Mouse (Mus musculus) forelimb bud, embryonic 11.5 days (tissue): ENCODE data around the gene Ccdc103.

Source experiments
- DNase-seq: peaks from one replicate; pipeline ENCODE4 v3.0.0-alpha.2; 2012; ENCODE audit warnings: low read depth, low spot score

The Ccdc103 gene

DNA sequence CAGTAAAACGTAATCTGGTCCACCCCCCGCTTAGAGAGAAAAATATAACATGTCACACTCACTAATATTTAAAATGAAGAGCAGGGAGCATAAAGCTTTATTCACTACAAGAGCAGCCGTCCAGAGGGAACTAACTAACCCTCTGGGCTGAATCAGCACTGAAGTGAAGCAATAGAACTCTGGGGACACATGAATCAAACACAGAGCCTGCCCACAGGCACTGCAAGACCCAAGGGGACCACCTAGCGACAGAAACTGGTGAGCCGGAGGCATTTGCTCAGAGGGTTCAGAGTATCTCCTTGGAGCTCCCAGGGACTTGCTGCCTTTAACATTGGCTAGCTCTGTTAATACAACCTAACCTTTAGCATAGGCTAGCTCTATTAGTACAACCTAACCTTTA lies 9.1 kb downstream of the Ccdc103 start:
- no peak for DNase-seq

GRCm38 (mm10) chr11:102893015-102893651 lies 12.1 kb downstream of the Ccdc103 start:
- peak; percentile 83 for DNase-seq

GRCm38 (mm10) chr11:102894716-102895115 lies 13.7 kb downstream of the Ccdc103 start:
- no peak for DNase-seq

DNA sequence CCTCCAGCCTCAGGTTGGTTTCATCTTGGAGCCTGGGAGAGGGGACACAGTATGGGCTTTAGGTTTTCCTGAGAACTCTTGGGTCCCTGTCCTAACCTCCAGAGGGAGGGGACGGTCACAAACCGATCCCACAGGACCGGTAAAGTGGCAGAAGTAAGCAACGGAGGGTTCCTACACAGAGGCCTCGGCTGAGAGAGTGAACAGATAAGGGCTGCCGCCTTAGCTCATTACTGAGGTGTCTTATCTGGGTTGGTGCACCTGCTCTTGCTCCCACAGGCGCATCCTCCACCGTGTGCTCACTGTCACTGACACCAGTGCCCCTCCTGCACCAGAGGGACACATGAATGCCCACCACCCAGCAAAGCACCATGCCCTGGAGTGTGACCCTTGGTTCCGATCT lies 14.8 kb downstream of the Ccdc103 start:
- DNase-seq = no peak

GRCm38 (mm10) chr11:102896641-102897040 lies 15.6 kb downstream of the Ccdc103 start:
- DNase-seq = no peak

DNA sequence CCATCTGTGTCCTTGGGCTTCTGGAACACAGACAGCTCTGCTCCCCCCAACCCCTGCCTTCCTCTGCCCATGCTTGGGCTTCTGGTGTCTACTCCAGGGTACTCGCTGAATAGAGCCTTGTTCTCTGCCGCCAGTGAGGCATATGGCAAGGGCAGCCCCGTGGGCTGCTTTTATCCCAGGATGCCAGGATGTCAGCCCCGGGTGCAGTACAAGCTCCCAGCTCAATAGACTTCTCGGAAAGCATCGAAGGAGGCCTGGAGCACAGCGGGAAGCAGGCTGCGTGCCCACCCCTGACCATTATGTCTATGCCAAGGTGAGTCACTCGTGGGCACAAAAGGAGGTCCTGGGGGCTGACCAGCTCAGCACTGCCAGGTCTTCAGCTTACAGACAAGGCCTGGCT lies 17.4 kb downstream of the Ccdc103 start:
- no peak for DNase-seq

DNA sequence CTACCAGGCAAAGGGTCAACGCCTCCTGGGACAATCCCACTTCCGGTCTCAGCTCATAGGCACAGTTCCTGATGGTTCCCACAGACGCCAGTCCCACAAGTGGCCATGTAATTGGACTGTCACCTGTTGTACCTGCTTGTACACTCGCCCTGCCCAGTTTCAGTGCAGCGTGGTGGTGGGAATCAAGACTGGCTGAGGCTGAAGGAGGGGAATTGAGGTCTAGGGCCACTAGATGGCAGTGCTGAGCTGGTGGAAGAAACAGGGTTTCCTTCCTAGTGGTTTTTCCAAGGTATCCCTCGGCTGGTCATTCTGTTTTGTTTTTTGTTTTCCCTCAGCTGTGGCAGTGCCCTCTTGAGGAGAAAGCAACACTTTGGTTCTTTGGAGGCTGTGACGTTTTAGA lies 19.8 kb downstream of the Ccdc103 start, which contains the start of gene Gfap:
Gene Gfap, minus strand, starts transcription at position 150 of the 400 bp plus-strand sequence.
- peak; percentile 90 for DNase-seq

- DNase-seq = no peak
These were observed 20.2 kb downstream of the Ccdc103 start for GRCm38 (mm10) chr11:102901199-102901598.

GRCm38 (mm10) chr11:102902107-102902506 lies 21.1 kb downstream of the Ccdc103 start:
- DNase-seq = no peak

GRCm38 (mm10) chr11:102903654-102904053 lies 22.6 kb downstream of the Ccdc103 start:
- DNase-seq = no peak

GRCm38 (mm10) chr11:102911376-102911775 lies 30.4 kb downstream of the Ccdc103 start:
- DNase-seq = no peak

DNA sequence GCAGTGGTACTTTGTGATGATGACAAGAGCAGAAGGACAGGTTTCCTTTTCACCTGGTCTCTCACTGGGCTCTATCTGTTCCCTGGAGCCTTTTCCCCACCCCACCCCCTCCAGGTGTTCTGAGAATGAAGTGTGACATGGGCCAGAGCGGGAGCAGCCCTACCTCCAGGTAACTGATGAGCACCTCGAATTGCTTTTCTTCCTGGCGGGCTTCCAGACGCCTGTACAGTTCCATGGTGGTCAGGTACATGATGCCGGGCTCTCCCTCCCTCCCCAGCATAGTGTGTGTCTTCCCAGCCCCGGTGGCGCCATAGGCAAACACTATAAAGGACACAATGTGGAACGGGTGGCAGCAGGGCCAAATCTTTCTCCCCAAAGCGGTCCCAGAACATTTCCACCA lies 34.4 kb downstream of the Ccdc103 start:
- no peak for DNase-seq

DNA sequence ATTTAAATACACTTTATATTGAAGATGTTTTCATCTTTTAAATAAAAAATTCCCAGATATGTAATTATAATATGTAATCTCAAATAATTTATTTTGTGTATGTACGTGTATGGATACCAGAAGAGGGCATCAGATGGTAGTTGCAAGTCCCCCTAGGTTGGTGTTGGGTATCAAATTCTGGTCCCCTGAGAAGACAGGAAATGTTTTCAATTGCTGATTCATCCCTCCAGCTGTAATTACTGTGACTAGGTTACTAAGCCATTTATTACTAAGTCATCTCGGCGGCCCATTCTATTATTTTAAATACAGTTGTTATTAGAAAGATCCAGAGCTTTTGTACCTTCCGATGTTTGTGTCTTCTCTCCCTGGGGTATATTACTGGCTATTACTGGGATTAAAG lies 37.1 kb downstream of the Ccdc103 start:
- DNase-seq = no peak

DNA sequence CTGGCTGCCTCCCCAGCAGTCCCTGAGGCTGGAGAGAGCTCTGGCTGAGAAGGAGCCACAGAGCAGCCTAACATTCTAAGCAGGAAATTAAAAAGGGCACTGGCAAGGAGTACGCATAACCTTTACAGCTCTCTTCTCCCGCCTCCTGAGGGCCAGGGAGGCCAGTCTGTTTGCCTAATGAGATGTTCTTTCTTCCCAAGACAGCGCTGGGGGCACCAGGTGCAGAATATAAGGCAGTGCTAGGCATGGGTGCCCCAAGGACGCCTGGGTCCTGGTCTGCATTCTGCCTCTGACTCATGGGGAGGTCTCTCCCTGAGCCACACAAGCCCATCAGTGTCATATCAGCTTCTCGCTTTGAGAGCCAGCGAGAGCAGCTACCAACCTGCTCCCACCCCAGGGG lies 40.5 kb downstream of the Ccdc103 start:
- no peak for DNase-seq

GRCm38 (mm10) chr11:102924557-102925350 lies 43.8 kb downstream of the Ccdc103 start, which contains the start of gene Kif18b:
Kif18b (minus strand) TSS chr11:102925124.
- peak; percentile 98 for DNase-seq

DNA sequence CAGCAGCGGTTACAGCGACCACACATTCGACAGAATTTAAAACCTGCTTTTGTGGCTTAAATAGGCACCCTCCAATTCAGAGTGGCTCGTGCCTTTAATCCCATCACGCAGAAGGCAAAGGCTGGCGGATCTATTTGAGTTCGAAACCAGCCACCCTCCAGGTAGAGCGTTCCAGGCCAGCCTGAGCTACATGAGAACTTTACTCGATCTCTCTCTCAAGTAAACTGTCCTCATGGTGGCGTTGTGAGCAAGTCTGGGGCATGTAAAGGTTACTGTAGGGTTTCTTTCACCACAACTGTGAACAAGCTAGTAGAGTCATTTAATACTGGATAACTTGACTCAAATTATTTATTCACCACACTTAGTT lies 44.3 kb downstream of the Ccdc103 start:
- no peak for DNase-seq

DNA sequence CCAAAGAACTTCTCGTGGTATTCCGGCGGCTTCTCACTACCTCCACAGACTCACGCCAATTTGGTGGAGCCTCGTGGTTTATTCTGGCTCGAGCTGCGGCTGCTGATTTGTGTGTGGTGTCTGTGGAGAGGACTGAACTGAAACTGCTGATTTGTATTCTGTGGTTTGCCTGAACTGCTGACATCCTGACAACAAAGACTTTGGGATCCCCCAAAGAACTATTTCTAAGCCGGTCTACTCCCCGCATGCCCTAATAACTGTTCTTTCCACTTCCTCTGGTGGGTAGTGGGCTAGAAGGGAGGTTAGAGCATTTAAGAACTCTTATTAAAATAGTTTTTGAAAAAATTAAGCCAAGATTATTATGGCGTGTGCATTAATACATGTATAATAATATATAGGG lies 49.7 kb downstream of the Ccdc103 start:
- no peak for DNase-seq
